Mouse (Mus musculus) lung, postnatal 14 days (tissue): ENCODE measurements around the gene Mip.
"Not testable (repeated sequence)": the region's sequence is repeated elsewhere in the genome, so short reads cannot be mapped to it uniquely, and the experiment has no call there.

Experiments used
- DNase-seq: peaks from one replicate; pipeline ENCODE4 v3.0.0; 2021

The Mip gene

GRCm38 (mm10) chr10:128250565-128250964 lies 24.9 kb downstream of the Mip start:
- DNase-seq: no peak

- DNase-seq: no peak
Observed at GRCm38 (mm10) chr10:128253677-128254255, 28.1 kb downstream of the Mip start, which contains the start of gene Apon. Gene Apon (plus strand): TSS chr10:128254096.

GRCm38 (mm10) chr10:128255925-128256324 lies 30.3 kb downstream of the Mip start:
- no peak for DNase-seq

- no peak for DNase-seq
Observed at GRCm38 (mm10) chr10:128256328-128256727, 30.7 kb downstream of the Mip start.

GRCm38 (mm10) chr10:128258953-128259352 lies 33.3 kb downstream of the Mip start:
- DNase-seq: no peak

- no peak for DNase-seq
Observed at GRCm38 (mm10) chr10:128259946-128260345, 34.3 kb downstream of the Mip start.

GRCm38 (mm10) chr10:128260376-128260775 lies 34.7 kb downstream of the Mip start:
- not testable (repeated sequence) for DNase-seq

GRCm38 (mm10) chr10:128262300-128262699 lies 36.7 kb downstream of the Mip start:
- no peak for DNase-seq

- no peak for DNase-seq
Observed at GRCm38 (mm10) chr10:128263393-128264310, 38.0 kb downstream of the Mip start.

GRCm38 (mm10) chr10:128268371-128268770 lies 42.7 kb downstream of the Mip start, which contains the start of gene Apof:
Gene Apof (plus strand): TSS chr10:128268671.
- no peak for DNase-seq

GRCm38 (mm10) chr10:128269206-128269910 lies 43.7 kb downstream of the Mip start:
- no peak for DNase-seq

- DNase-seq: peak; percentile 97
Observed at GRCm38 (mm10) chr10:128270287-128270841, 44.7 kb downstream of the Mip start, which contains the start of gene Stat2. Gene Stat2 (plus strand): TSS chr10:128270559.

GRCm38 (mm10) chr10:128270866-128271265 lies 45.2 kb downstream of the Mip start:
- DNase-seq: no peak

GRCm38 (mm10) chr10:128271883-128272282 lies 46.2 kb downstream of the Mip start:
- no peak for DNase-seq

GRCm38 (mm10) chr10:128272819-128273439 lies 47.3 kb downstream of the Mip start:
- not testable (repeated sequence) for DNase-seq

GRCm38 (mm10) chr10:128275374-128275773 lies 49.7 kb downstream of the Mip start:
- DNase-seq: not testable (repeated sequence)

- DNase-seq: no peak
Observed at GRCm38 (mm10) chr10:128278158-128278557, 52.5 kb downstream of the Mip start.

GRCm38 (mm10) chr10:128280943-128281342 lies 55.3 kb downstream of the Mip start:
- DNase-seq: no peak
